Comparison of ENCODE assay signal across 7 mouse cellular contexts in the genomic region with DNA sequence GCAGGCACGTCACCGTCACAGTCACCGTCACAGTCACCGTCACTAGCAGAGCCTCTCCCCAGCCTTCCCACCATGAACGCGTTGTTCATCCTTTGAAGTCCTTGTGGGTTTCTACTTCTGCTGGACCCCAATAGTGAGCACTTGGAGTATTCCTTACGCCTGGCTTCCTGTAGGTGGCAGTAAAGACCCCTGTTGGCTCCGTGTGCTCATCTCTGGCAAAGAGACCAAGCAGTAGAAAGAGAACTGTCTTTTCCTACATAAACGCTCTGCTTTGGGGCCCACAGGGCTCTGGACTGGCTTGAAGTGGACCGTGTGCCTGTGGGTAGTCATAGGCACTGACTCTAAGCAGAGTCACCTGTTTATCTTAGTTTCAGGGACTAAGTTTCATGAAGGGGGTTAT. TPM values are rescaled to one million over a fixed set of nuclear protein-coding genes. Genes with fewer than 3 reads are reported as not detected.
A peak's percentile ranks its signal among the peaks of the same experiment; 100 is the strongest.
DNase-seq lines count a peak whose midpoint lies in the region; ATAC-seq lines count a peak whose summit lies in the region.

No protein-coding gene starts in this region.

- no peaks in the 10 kb centered on the region for H3K36me3 ChIP-seq in forebrain, embryonic 11.5 days (ENCODE audit: control insufficient read depth, insufficient read depth, low read length)
- H3K36me3 ChIP-seq in stomach, embryonic 15.5 days: no peaks in the 10 kb centered on the region

- H3K9me3 ChIP-seq in forebrain, embryonic 11.5 days (ENCODE audit: control insufficient read depth, low read length): no peaks in the 10 kb centered on the region
- no peaks in the 10 kb centered on the region for H3K9me3 ChIP-seq in stomach, embryonic 15.5 days

- H3K4me3 ChIP-seq in forebrain, embryonic 11.5 days (ENCODE audit: low read depth, low read length): no peak overlapping the region
- H3K4me3 ChIP-seq in stomach, embryonic 15.5 days (replicated peaks): no peak overlapping the region

- H3K4me2 ChIP-seq in forebrain, embryonic 11.5 days (ENCODE audit: low read depth, low read length, severe bottlenecking): no peak overlapping the region
- H3K4me2 ChIP-seq in stomach, embryonic 15.5 days: no peak overlapping the region

- H3K9ac ChIP-seq in forebrain, embryonic 11.5 days (ENCODE audit: low read length): no peak overlapping the region
- no peak overlapping the region for H3K9ac ChIP-seq in stomach, embryonic 15.5 days

- H3K4me1 ChIP-seq in forebrain, embryonic 11.5 days (replicated peaks; ENCODE audit: control insufficient read depth, insufficient read depth, low read length): 0 out of 2 replicates have a peak, but pooled peaks cover 2% of the 10 kb centered on the region
- peaks cover 35% of the 10 kb centered on the region for H3K4me1 ChIP-seq in stomach, embryonic 15.5 days

- no peaks in the 10 kb centered on the region for H3K27me3 ChIP-seq in forebrain, embryonic 11.5 days (ENCODE audit: control insufficient read depth, insufficient read depth, low read length)
- no peaks in the 10 kb centered on the region for H3K27me3 ChIP-seq in stomach, embryonic 15.5 days (replicated peaks)

- peak; percentile 42 for ATAC-seq in forebrain, embryonic 11.5 days (replicated peaks; ENCODE audit: low FRiP score)
- ATAC-seq in megakaryocyte, adult 5-6 weeks (ENCODE audit: poor library complexity, severe bottlenecking): peak; percentile 51
- no peak for ATAC-seq in stomach, embryonic 15.5 days (ENCODE audit: insufficient read depth, low FRiP score, low read depth)

- DNase-seq in ovary, postnatal 14 days (ENCODE audit: low spot score): peak; percentile 39
- no peak for DNase-seq in ovary, postnatal 36 days (ENCODE audit: low spot score)
- DNase-seq in ZHBTc4 (ENCODE audit: low read depth, low spot score): peak; percentile 53
- DNase-seq in forebrain, embryonic 11.5 days (ENCODE audit: low spot score): peak; percentile 63
- DNase-seq in kidney, postnatal 25 days: peak; percentile 57 to 59

- H3K27ac ChIP-seq in forebrain, embryonic 11.5 days (ENCODE audit: low read depth, low read length): no peak overlapping the region
- peak overlapping the region; percentile 89 for H3K27ac ChIP-seq in stomach, embryonic 15.5 days

- 29% methylated on average over 10 of the region's 10 CpGs for WGBS in forebrain, embryonic 11.5 days
- WGBS in stomach, embryonic 15.5 days: 23% methylated on average over 10 of the region's 10 CpGs

RNA-seq across cellular contexts. Expression of a gene that starts 49.0 kb away (rescaled TPM):
- polyA plus RNA-seq in forebrain, embryonic 11.5 days (2014; fragmentation: Nextera tagmentation; extraction: Ambion mirVana): not detected in 2 replicates
- 62.7 and 66.8 TPM in 2 replicates for total RNA-seq in megakaryocyte, adult 5-6 weeks (2015)
- total RNA-seq in megakaryocyte, adult 5-6 weeks (2017): 52.6 and 53.5 TPM in 2 replicates
- polyA plus RNA-seq in stomach, embryonic 15.5 days (2015; fragmentation: Nextera tagmentation; extraction: Ambion mirVana): 2.1 and 5.9 TPM in 2 replicates
